Mouse (Mus musculus) hindbrain, embryonic 16.5 days (tissue): ENCODE measurements around the gene Ube2e2. TPM values are rescaled to one million over a fixed set of nuclear protein-coding genes. Genes with fewer than 3 reads are reported as not detected.

Experiments used
- ATAC-seq: fragments of 200-750 bp; cut with Nextera tagmentation; 2 replicates; pipeline ENCODE4 v1.8.0; 2017; ENCODE audit warnings: moderate TSS enrichment, moderate library complexity
- H3K27ac ChIP-seq: fragments of 300-500 bp; sonication (generic); 2 replicates; pipeline ENCODE4 v1.5.1; 2014; ENCODE audit warnings: low read depth, mild to moderate bottlenecking, control low read depth, low read length, moderate library complexity
- H3K27me3 ChIP-seq: fragments of 300-500 bp; sonication (generic); replicated peaks from 2 replicates; pipeline ENCODE4 v1.6.1; 2014; ENCODE audit warnings: low read length; ENCODE audit not compliant: control insufficient read depth, insufficient read depth
- H3K36me3 ChIP-seq: fragments of 300-500 bp; sonication (generic); 2 replicates; pipeline ENCODE4 v1.6.1; 2014; ENCODE audit warnings: mild to moderate bottlenecking, low read length, moderate library complexity, mixed read lengths; ENCODE audit not compliant: control insufficient read depth, insufficient read depth
- H3K4me1 ChIP-seq: fragments of 300-500 bp; sonication (generic); 2 replicates; pipeline ENCODE4 v1.6.1; 2014; ENCODE audit warnings: low read depth, low read length; ENCODE audit not compliant: control insufficient read depth, insufficient read depth
- H3K4me2 ChIP-seq: fragments of 300-500 bp; sonication (generic); 2 replicates; pipeline ENCODE4 v1.6.1; 2014; ENCODE audit warnings: mild to moderate bottlenecking, low read length, control low read depth, moderate library complexity
- H3K4me3 ChIP-seq: fragments of 300-500 bp; sonication (generic); 2 replicates; pipeline ENCODE4 v1.5.1; 2014; ENCODE audit warnings: mild to moderate bottlenecking, low read length, control low read depth, moderate library complexity
- H3K9ac ChIP-seq: fragments of 300-500 bp; sonication (generic); 2 replicates; pipeline ENCODE4 v1.6.1; 2014; ENCODE audit warnings: low read depth, mild to moderate bottlenecking, control low read depth, low read length, moderate library complexity
- H3K9me3 ChIP-seq: fragments of 300-500 bp; sonication (generic); 2 replicates; pipeline ENCODE4 v1.6.1; 2014; ENCODE audit warnings: mild to moderate bottlenecking, low read length, moderate library complexity; ENCODE audit not compliant: control insufficient read depth
- WGBS: fragments of 180-500 bp; shearing (Covaris S2); extraction: QIAGEN DNeasy Blood & Tissue Kit; methylation state at CpG from one replicate; pipeline ENCODE4 v1.1.7; 2014; 5-methylcytosine and 5-hydroxymethylcytosine counted together
- polyA plus RNA-seq: library from polyadenylated mRNA; unstranded; fragments of >200 nt; fragmentation: Nextera tagmentation; extraction: Ambion mirVana; gene quantifications from 2 replicates; pipeline ENCODE4 v1.2.1, GENCODE M21; 2015

The Ube2e2 gene
- polyA plus RNA-seq, 1 experiment from 2014 or later = 145 TPM

DNA sequence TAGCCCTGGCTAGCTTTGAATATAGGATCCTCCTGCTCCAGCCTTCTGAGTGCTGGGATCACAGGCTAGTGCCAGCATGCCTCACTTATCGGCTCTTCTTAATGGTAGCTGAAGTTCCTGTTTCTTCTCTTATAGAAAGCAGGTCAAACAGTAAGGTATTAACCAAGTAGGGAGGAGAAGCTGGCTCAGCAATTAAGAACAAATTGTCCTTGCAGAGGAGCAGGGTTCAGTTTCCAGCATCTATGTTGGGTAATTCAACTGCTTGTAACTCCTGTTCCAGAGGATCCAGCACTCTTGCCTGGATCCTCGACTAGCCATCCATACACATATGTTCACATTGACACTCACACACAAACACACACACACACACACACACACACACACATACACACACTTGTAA lies 136.1 kb downstream of the Ube2e2 start:
- no peak overlapping the region for H3K9ac ChIP-seq
- H3K27me3 ChIP-seq = no peaks in the 10 kb centered on the region
- H3K4me1 ChIP-seq = peaks cover 6% of the 10 kb centered on the region
- no peak overlapping the region for H3K4me3 ChIP-seq
- H3K9me3 ChIP-seq = no peaks in the 10 kb centered on the region
- ATAC-seq = no peak
- WGBS = 90% methylated on average over 2 of the region's 2 CpGs
- H3K36me3 ChIP-seq = no peaks in the 10 kb centered on the region
- no peak overlapping the region for H3K27ac ChIP-seq
- no peak overlapping the region for H3K4me2 ChIP-seq

DNA sequence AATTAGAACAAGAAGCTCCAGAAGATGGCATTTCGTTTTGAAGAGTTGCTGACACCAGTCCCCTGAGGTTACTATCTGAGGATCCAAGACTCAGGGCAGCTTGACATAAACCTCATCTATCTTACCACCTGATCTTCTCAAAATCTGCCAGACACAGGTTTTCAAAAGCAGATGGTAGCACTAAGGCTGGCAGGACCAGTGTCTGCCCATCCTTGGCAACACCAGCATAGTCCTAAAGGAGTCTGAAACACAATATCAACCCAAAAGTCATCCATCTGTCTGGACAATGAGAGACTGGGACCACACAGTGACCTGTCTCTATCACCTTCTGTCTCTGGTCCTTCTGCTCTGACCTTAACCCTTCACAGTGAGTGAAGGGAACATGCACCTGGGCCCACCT lies 138.7 kb downstream of the Ube2e2 start:
- Histone ChIP-seq H3K9me3 (no peaks in the 10 kb centered on the region), H3K36me3 (no peaks in the 10 kb centered on the region), H3K27me3 (no peaks in the 10 kb centered on the region), H3K4me3 (no peak overlapping the region), H3K4me1 (peaks cover 6% of the 10 kb centered on the region), H3K27ac (no peak overlapping the region), H3K4me2 (no peak overlapping the region), H3K9ac (no peak overlapping the region)
- peak; percentile 21; the same call in 1 of the 2 replicates for ATAC-seq
- WGBS = 76% methylated on average over 1 of the region's 1 CpGs

DNA sequence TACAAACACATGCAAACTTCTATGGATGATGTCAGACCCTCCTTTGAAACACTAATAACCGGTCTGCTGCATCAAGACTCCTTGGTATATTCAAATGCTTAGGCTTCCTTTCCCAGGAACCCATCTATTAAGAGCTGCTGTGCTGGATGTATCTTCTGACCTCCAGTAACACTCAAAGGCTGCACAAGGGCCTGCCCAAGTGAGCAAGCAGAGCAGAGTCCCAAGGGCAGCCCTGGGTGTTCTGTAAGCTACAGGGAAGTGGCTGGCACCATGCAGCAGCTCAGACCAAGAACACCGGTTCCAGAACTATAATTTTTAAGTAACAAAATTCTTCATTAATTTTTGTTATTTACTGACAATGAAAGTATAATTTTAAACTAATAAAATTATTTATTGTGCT lies 139.5 kb downstream of the Ube2e2 start:
- whole genome bisulfite sequencing = 94% methylated on average over 2 of the region's 2 CpGs
- Histone ChIP-seq H3K9ac (no peak overlapping the region), H3K9me3 (no peaks in the 10 kb centered on the region)

DNA sequence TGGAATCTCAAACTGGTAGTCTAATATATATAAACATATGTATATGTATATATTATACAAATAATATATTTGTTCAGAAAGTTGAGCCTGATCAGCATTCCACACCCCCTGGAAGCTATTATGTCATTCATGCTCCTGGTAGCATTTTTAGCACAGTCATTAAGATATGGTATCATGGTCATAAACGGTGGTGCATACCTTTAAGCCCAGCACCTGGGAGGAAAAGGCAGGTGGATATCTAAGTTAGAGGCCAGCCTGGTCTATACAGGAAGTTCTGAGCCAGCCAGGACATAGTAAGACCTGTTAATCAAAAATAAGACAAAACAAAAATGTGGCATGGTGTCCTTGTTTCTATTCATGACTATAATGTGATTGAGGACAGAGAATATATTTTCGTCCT lies 140.1 kb downstream of the Ube2e2 start:
- H3K27ac ChIP-seq = no peak overlapping the region
- 94% methylated on average over 2 of the region's 2 CpGs for WGBS
- no peaks in the 10 kb centered on the region for H3K9me3 ChIP-seq
- peaks cover 4% of the 10 kb centered on the region for H3K4me1 ChIP-seq
- H3K27me3 ChIP-seq = no peaks in the 10 kb centered on the region
- H3K36me3 ChIP-seq = no peaks in the 10 kb centered on the region
- H3K4me2 ChIP-seq = no peak overlapping the region
- no peak for ATAC-seq
- no peak overlapping the region for H3K9ac ChIP-seq
- no peak overlapping the region for H3K4me3 ChIP-seq

More for the DNA sequence above, 139.5 kb downstream of the Ube2e2 start:
- Histone ChIP-seq H3K27me3 (no peaks in the 10 kb centered on the region), H3K4me2 (no peak overlapping the region), H3K4me3 (no peak overlapping the region), H3K36me3 (no peaks in the 10 kb centered on the region), H3K27ac (no peak overlapping the region), H3K4me1 (peaks cover 6% of the 10 kb centered on the region)
- ATAC-seq = no peak

DNA sequence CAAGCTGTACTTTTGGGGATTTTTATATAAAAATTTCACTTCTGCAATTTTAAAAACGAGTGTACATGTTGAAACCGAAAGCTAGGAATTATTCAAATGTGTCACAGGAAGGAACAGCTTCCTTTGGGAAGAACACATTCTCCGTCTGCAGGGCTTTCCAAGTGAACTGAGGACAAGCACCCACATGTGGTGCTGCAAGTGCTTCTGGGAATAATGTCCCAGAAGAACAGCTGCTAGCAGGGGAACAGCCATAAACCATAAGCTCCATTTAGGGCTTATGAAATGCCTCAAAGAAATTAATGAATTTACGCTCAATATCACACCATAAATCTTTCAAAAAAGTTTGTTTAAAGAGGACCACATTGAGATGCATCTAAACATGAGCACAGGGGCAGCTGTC lies 162.9 kb downstream of the Ube2e2 start:
- 70% methylated on average over 4 of the region's 4 CpGs for WGBS
- H3K4me2 ChIP-seq = no peak overlapping the region

DNA sequence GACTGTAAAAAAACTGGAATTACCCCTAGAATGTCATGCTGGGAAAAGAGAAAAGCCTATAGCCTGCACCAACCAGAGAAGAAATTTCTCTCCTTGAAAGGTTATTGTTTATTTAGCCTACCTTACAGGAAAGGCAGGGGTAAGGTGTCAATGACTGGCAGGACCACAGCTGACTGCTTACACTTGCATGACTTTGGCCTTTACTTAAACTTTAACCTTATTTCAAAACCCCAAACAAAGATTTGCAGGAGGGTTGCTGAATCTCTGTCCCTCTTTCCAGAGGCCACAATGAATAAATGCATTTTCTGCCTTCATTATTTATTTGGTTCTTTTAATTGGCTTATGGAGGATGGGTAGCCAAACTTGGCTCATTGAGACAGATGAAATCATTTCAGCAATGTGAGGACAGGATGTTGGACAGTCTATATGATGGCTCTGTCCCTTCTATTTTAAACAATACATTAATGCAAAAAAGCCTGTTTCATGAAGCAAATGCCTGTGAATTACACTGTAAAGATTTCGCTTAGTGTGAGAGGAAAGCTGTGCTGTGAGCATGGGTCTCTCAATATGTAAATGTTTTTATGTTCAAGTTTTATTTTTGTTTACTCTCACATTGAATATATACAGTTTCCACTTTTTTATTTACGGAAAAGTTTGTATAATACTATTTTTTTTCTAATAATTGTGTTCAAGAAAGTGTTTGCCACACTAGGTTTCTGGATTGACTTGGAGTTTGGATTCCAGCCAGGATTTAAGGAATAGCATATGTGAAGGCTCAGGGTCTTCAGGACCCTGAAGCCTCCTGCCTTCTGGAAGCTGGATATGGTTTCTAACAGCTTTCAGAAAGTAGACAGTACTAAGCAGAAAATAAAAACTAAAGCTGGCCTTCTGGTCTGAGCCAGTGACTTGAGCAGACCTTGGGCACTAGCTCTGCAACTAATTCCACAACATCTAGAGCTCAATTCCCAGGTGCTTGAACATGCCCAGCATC lies 173.2 kb downstream of the Ube2e2 start:
- WGBS = 91% methylated on average over 2 of the region's 2 CpGs
- H3K4me3 ChIP-seq = no peak overlapping the region
- H3K4me1 ChIP-seq = no peaks in the 10 kb centered on the region
- H3K27ac ChIP-seq = no peak overlapping the region
- H3K9ac ChIP-seq = no peak overlapping the region
- no peak for ATAC-seq
- no peak overlapping the region for H3K4me2 ChIP-seq
- H3K9me3 ChIP-seq = no peaks in the 10 kb centered on the region
- H3K36me3 ChIP-seq = no peaks in the 10 kb centered on the region
- no peaks in the 10 kb centered on the region for H3K27me3 ChIP-seq

More for the DNA sequence above, 162.9 kb downstream of the Ube2e2 start:
- Histone ChIP-seq H3K36me3 (no peaks in the 10 kb centered on the region), H3K4me1 (no peaks in the 10 kb centered on the region), H3K4me3 (no peak overlapping the region), H3K9ac (no peak overlapping the region), H3K27ac (no peak overlapping the region), H3K27me3 (no peaks in the 10 kb centered on the region), H3K9me3 (no peaks in the 10 kb centered on the region)
- ATAC-seq = no peak

DNA sequence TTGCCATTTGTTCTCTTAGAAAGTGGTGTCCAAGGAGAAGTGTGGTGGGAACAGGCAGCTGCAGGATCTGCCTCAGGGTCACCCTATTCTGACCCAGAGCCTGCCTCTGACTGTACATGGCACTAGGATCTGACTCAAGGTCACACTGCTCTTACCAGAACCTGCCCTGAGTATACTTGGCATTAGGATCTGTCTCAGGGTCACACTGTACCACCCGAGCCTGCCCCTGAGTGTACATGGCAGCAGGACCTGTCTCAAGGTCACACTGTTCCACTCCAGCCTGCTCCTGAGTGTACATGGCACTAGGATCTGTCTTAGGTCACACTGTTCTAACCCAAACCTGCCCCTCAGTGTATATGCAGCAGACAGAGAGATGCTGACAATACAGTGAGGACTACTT lies 177.1 kb downstream of the Ube2e2 start:
- WGBS = 94% methylated on average over 1 of the region's 1 CpGs
- no peak for ATAC-seq

DNA sequence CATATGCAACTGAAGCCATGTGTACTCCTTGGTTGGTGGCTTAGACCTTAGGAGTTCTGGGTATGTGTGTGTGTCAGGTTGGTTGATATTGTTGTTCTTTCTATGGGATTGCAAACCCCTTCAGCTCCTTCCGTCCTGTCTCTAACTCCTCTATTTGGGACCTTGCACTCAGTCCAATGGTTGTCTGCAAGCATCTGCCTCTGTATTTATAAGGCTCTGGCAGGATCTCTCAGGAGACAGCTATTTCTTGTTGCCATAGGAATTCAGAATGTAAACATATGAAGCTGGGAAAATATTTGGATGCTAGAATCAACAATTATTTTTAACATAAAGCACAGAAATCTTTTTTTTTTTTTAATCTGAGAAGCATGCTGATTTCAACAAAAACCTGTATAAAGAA lies 178.5 kb downstream of the Ube2e2 start:
- Histone ChIP-seq H3K4me1 (no peaks in the 10 kb centered on the region), H3K27me3 (no peaks in the 10 kb centered on the region), H3K4me3 (no peak overlapping the region), H3K4me2 (no peak overlapping the region), H3K27ac (no peak overlapping the region), H3K9ac (no peak overlapping the region), H3K9me3 (peaks cover 3% of the 10 kb centered on the region), H3K36me3 (no peaks in the 10 kb centered on the region)
- no peak for ATAC-seq
- WGBS = 73% methylated on average over 1 of the region's 1 CpGs

More for the DNA sequence above, 177.1 kb downstream of the Ube2e2 start:
- Histone ChIP-seq H3K9me3 (no peaks in the 10 kb centered on the region), H3K27me3 (no peaks in the 10 kb centered on the region), H3K9ac (no peak overlapping the region), H3K4me1 (no peaks in the 10 kb centered on the region), H3K4me2 (no peak overlapping the region), H3K27ac (no peak overlapping the region), H3K36me3 (no peaks in the 10 kb centered on the region), H3K4me3 (no peak overlapping the region)

DNA sequence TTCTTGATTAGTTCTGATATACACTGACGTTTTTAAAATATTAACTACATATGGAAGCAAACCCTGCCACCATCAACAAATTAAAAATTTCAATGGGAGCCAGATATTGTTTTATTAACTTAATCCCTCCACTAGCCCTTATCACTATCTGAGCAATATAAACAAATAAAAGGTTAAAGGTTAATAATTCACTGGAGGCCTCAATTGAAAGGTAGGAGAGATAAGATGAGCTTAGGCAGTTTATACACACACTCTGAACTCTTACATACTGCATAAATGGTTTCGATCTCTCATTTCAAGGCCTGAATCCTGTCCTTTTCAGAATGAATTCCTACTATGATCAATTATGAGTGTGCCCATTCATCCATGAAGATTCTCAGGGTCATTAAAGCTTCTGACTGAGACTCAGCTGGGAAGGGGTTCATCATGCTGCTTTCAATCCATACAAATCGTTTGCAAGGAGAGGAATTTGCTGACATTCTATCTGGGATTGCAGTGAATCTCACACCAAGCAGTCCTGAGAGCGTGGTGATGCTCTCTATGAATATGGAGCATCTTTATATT lies 196.3 kb downstream of the Ube2e2 start:
- H3K9me3 ChIP-seq = no peaks in the 10 kb centered on the region
- no peak overlapping the region for H3K27ac ChIP-seq
- no peak overlapping the region for H3K9ac ChIP-seq
- 57% methylated on average over 4 of the region's 4 CpGs for whole genome bisulfite sequencing
- no peaks in the 10 kb centered on the region for H3K36me3 ChIP-seq
- no peaks in the 10 kb centered on the region for H3K4me1 ChIP-seq
- no peak overlapping the region for H3K4me2 ChIP-seq
- no peak overlapping the region for H3K4me3 ChIP-seq
- H3K27me3 ChIP-seq = no peaks in the 10 kb centered on the region
- no peak for ATAC-seq
